Mouse (Mus musculus): Measurements from ENCODE around the gene Slc22a6. TPM values are rescaled to one million over a fixed set of nuclear protein-coding genes. Genes with fewer than 3 reads are reported as not detected.

The Slc22a6 gene
- polyA plus RNA-seq, 1 experiment from 2014 or later, result 9.5 TPM

GRCm38 (mm10) chr19:8663360-8663839 lies 45.6 kb downstream of the Slc22a6 start, which contains the start of gene Chrm1:
TSS of gene Chrm1 (plus strand) at chr19:8663789.
- Histone ChIP-seq H3K27ac (no peak within 1 kb of the TSS), H3K4me2 (replicated peaks) (peak within 1 kb of the TSS; percentile 86), H3K27me3 (peaks cover 44% of the 10 kb centered on the region), H3K4me3 (replicated peaks) (peak within 1 kb of the TSS; percentile 48; the same call in 1 of the 2 replicates), H3K9me3 (no peaks in the 10 kb centered on the region), H3K36me3 (no peaks in the 10 kb centered on the region), H3K4me1 (replicated peaks) (peaks cover 13% of the 10 kb centered on the region), H3K9ac (replicated peaks) (no peak within 1 kb of the TSS)
- 81% methylated on average over 9 of the region's 9 CpGs for WGBS
- no peak for ATAC-seq

- no peak overlapping the region for H3K27ac ChIP-seq
- no peak overlapping the region for H3K9ac ChIP-seq (replicated peaks)
- no peak overlapping the region for H3K4me2 ChIP-seq (replicated peaks)
- no peak overlapping the region for H3K4me3 ChIP-seq (replicated peaks)
- peak; percentile 18; the same call in 1 of the 2 replicates for ATAC-seq
- H3K27me3 ChIP-seq, result peaks cover 44% of the 10 kb centered on the region
- H3K36me3 ChIP-seq, result no peaks in the 10 kb centered on the region
- H3K9me3 ChIP-seq, result no peaks in the 10 kb centered on the region
- WGBS, result 51% methylated on average over 10 of the region's 10 CpGs
- peaks cover 13% of the 10 kb centered on the region for H3K4me1 ChIP-seq (replicated peaks)
Measured at GRCm38 (mm10) chr19:8663911-8664421, 46.1 kb downstream of the Slc22a6 start.

GRCm38 (mm10) chr19:8664859-8665258 lies 47.0 kb downstream of the Slc22a6 start:
- no peaks in the 10 kb centered on the region for H3K9me3 ChIP-seq
- H3K4me3 ChIP-seq (replicated peaks), result no peak overlapping the region
- H3K27me3 ChIP-seq, result peaks cover 44% of the 10 kb centered on the region
- H3K27ac ChIP-seq, result no peak overlapping the region
- H3K9ac ChIP-seq (replicated peaks), result no peak overlapping the region
- H3K4me2 ChIP-seq (replicated peaks), result no peak overlapping the region
- H3K4me1 ChIP-seq (replicated peaks), result peaks cover 13% of the 10 kb centered on the region
- WGBS, result 91% methylated on average over 3 of the region's 3 CpGs
- no peaks in the 10 kb centered on the region for H3K36me3 ChIP-seq
- no peak for ATAC-seq

GRCm38 (mm10) chr19:8665746-8666145 lies 47.9 kb downstream of the Slc22a6 start:
- ATAC-seq, result no peak
- WGBS, result 40% methylated on average over 5 of the region's 5 CpGs
- H3K27me3 ChIP-seq, result peaks cover 36% of the 10 kb centered on the region
- H3K36me3 ChIP-seq, result no peaks in the 10 kb centered on the region
- H3K4me2 ChIP-seq (replicated peaks), result no peak overlapping the region
- H3K4me3 ChIP-seq (replicated peaks), result no peak overlapping the region
- H3K9ac ChIP-seq (replicated peaks), result no peak overlapping the region
- H3K4me1 ChIP-seq (replicated peaks), result peaks cover 13% of the 10 kb centered on the region
- H3K9me3 ChIP-seq, result no peaks in the 10 kb centered on the region
- H3K27ac ChIP-seq, result no peak overlapping the region

- Histone ChIP-seq H3K9me3 (no peaks in the 10 kb centered on the region), H3K4me1 (replicated peaks) (no peaks in the 10 kb centered on the region), H3K9ac (replicated peaks) (no peak overlapping the region), H3K27me3 (no peaks in the 10 kb centered on the region), H3K4me2 (replicated peaks) (no peak overlapping the region), H3K4me3 (replicated peaks) (no peak overlapping the region), H3K27ac (no peak overlapping the region), H3K36me3 (no peaks in the 10 kb centered on the region)
- 94% methylated on average over 3 of the region's 3 CpGs for WGBS
- ATAC-seq, result no peak
Measured at GRCm38 (mm10) chr19:8672859-8673258, 55.0 kb downstream of the Slc22a6 start.

GRCm38 (mm10) chr19:8673336-8674063 lies 55.7 kb downstream of the Slc22a6 start:
- no peaks in the 10 kb centered on the region for H3K27me3 ChIP-seq
- no peak overlapping the region for H3K27ac ChIP-seq
- H3K36me3 ChIP-seq, result no peaks in the 10 kb centered on the region
- H3K4me2 ChIP-seq (replicated peaks), result no peak overlapping the region
- H3K4me3 ChIP-seq (replicated peaks), result no peak overlapping the region
- 79% methylated on average over 9 of the region's 9 CpGs for WGBS
- no peak overlapping the region for H3K9ac ChIP-seq (replicated peaks)
- no peak for ATAC-seq
- H3K9me3 ChIP-seq, result no peaks in the 10 kb centered on the region
- no peaks in the 10 kb centered on the region for H3K4me1 ChIP-seq (replicated peaks)

Other genes starting within 250 kb of the Slc22a6 start
- not detected in 2 replicates for gene Slc22a30, start 212.9 kb upstream of the Slc22a6 start, polyA plus RNA-seq (2015; fragmentation: Nextera tagmentation; extraction: Ambion mirVana)
- gene Slc22a8, start 26.8 kb upstream of the Slc22a6 start, polyA plus RNA-seq (2015; fragmentation: Nextera tagmentation; extraction: Ambion mirVana), result 3.8 and 4.2 TPM in 2 replicates
- gene Chrm1, start 45.8 kb downstream of the Slc22a6 start, polyA plus RNA-seq (2015; fragmentation: Nextera tagmentation; extraction: Ambion mirVana), result 0.31 and 0.58 TPM in 2 replicates
- 151 and 153 TPM in 2 replicates for gene Slc3a2, start 105.3 kb downstream of the Slc22a6 start, polyA plus RNA-seq (2015; fragmentation: Nextera tagmentation; extraction: Ambion mirVana)
- gene Wdr74, start 117.8 kb downstream of the Slc22a6 start, polyA plus RNA-seq (2015; fragmentation: Nextera tagmentation; extraction: Ambion mirVana), result 89.1 and 93.4 TPM in 2 replicates
- 2.2 and 2.5 TPM in 2 replicates for gene 1700092M07Rik, start 122.7 kb downstream of the Slc22a6 start, polyA plus RNA-seq (2015; fragmentation: Nextera tagmentation; extraction: Ambion mirVana)
- gene Stx5a, start 123.4 kb downstream of the Slc22a6 start, polyA plus RNA-seq (2015; fragmentation: Nextera tagmentation; extraction: Ambion mirVana), result 121 and 127 TPM in 2 replicates
- gene Nxf1, start 139.0 kb downstream of the Slc22a6 start, polyA plus RNA-seq (2015; fragmentation: Nextera tagmentation; extraction: Ambion mirVana), result 195 and 206 TPM in 2 replicates
- gene Tmem223, start 153.0 kb downstream of the Slc22a6 start, polyA plus RNA-seq (2015; fragmentation: Nextera tagmentation; extraction: Ambion mirVana), result 264 and 280 TPM in 2 replicates
- gene Tmem179b, start 156.4 kb downstream of the Slc22a6 start, polyA plus RNA-seq (2015; fragmentation: Nextera tagmentation; extraction: Ambion mirVana), result 35.8 and 38.1 TPM in 2 replicates
- gene Taf6l, start 168.4 kb downstream of the Slc22a6 start, polyA plus RNA-seq (2015; fragmentation: Nextera tagmentation; extraction: Ambion mirVana), result 28.8 and 30.5 TPM in 2 replicates
- gene Polr2g, start 180.5 kb downstream of the Slc22a6 start, polyA plus RNA-seq (2015; fragmentation: Nextera tagmentation; extraction: Ambion mirVana), result 163 and 164 TPM in 2 replicates
- gene Zbtb3, start 184.5 kb downstream of the Slc22a6 start, polyA plus RNA-seq (2015; fragmentation: Nextera tagmentation; extraction: Ambion mirVana), result 8.1 and 8.3 TPM in 2 replicates
- gene Ttc9c, start 201.3 kb downstream of the Slc22a6 start, polyA plus RNA-seq (2015; fragmentation: Nextera tagmentation; extraction: Ambion mirVana), result 66.1 and 70.3 TPM in 2 replicates
- gene Hnrnpul2, start 202.0 kb downstream of the Slc22a6 start, polyA plus RNA-seq (2015; fragmentation: Nextera tagmentation; extraction: Ambion mirVana), result 6.1 and 6.4 TPM in 2 replicates
- not detected in 2 replicates for gene AC129217.1, start 211.7 kb downstream of the Slc22a6 start, polyA plus RNA-seq (2015; fragmentation: Nextera tagmentation; extraction: Ambion mirVana)
- gene Bscl2, start 219.4 kb downstream of the Slc22a6 start, polyA plus RNA-seq (2015; fragmentation: Nextera tagmentation; extraction: Ambion mirVana), result 78.9 and 83.7 TPM in 2 replicates
- gene Gng3, start 221.2 kb downstream of the Slc22a6 start, polyA plus RNA-seq (2015; fragmentation: Nextera tagmentation; extraction: Ambion mirVana), result 310 and 338 TPM in 2 replicates
- 0.23 and 0.62 TPM in 2 replicates for gene Lrrn4cl, start 232.7 kb downstream of the Slc22a6 start, polyA plus RNA-seq (2015; fragmentation: Nextera tagmentation; extraction: Ambion mirVana)